Mouse (Mus musculus) MEL (cell line): ENCODE measurements around the gene Kyat1. TPM values are rescaled to one million over a fixed set of nuclear protein-coding genes. Genes with fewer than 3 reads are reported as not detected.

Experiments
- DNase-seq: peaks from one replicate; pipeline ENCODE4 v3.0.0; 2011; ENCODE audit warnings: low read depth, low spot score
- H3K27ac ChIP-seq: 2 replicates; pipeline ENCODE4 v1.5.1; 2012; ENCODE audit warnings: low read depth, mild to moderate bottlenecking, control low read depth, low read length, moderate library complexity; ENCODE audit not compliant: control insufficient read depth
- H3K27me3 ChIP-seq, 2 experiments: fragments of 150-350 bp in 1 of 2; sonication (generic) in 1 of 2; 2 replicates each; pipeline ENCODE4 v1.6.1; 2012; ENCODE audit warnings: low read length in 2 of 2, mild to moderate bottlenecking in 2 of 2, improper control_type of control experiment in 1 of 2, moderate library complexity in 1 of 2; ENCODE audit not compliant: insufficient read depth in 2 of 2, control insufficient read depth in 1 of 2
- H3K36me3 ChIP-seq, 2 experiments: 2 replicates each; pipeline ENCODE4 v1.6.1; 2012 to 2014; ENCODE audit warnings: low read length in 2 of 2, improper control_type of control experiment in 1 of 2, inconsistent platforms in 1 of 2, mild to moderate bottlenecking in 1 of 2; ENCODE audit not compliant: insufficient read depth in 2 of 2, control insufficient read depth in 1 of 2
- H3K4me1 ChIP-seq, 2 experiments: fragments of 150-350 bp in 1 of 2; sonication (generic) in 1 of 2; 2 replicates each; pipeline ENCODE4 v1.6.1; 2012; ENCODE audit warnings: low read length in 2 of 2, improper control_type of control experiment in 1 of 2, mild to moderate bottlenecking in 1 of 2; ENCODE audit not compliant: insufficient read depth in 2 of 2, control insufficient read depth in 1 of 2
- H3K4me3 ChIP-seq, 2 experiments: fragments of 150-350 bp in 1 of 2; sonication (generic) in 1 of 2; 2 replicates each; pipeline ENCODE4 v1.5.1; 2012; ENCODE audit warnings: low read depth in 2 of 2, low read length in 2 of 2, mild to moderate bottlenecking in 2 of 2, moderate library complexity in 2 of 2, control low read depth in 1 of 2, improper control_type of control experiment in 1 of 2; ENCODE audit not compliant: control insufficient read depth in 1 of 2, insufficient read depth in 1 of 2
- H3K79me2 ChIP-seq: 2 replicates; pipeline ENCODE4 v1.6.1; 2012; ENCODE audit warnings: mild to moderate bottlenecking, low read length, moderate library complexity; ENCODE audit not compliant: control insufficient read depth, poor library complexity, insufficient read depth
- H3K9ac ChIP-seq: 2 replicates; pipeline ENCODE4 v1.6.1; 2012; ENCODE audit warnings: low read depth, mild to moderate bottlenecking, control low read depth, low read length, moderate library complexity; ENCODE audit not compliant: control insufficient read depth, poor library complexity, severe bottlenecking
- H3K9me3 ChIP-seq: fragments of 150-350 bp; sonication (generic); replicated peaks from 2 replicates; pipeline ENCODE4 v1.6.1; 2012; ENCODE audit warnings: mild to moderate bottlenecking, low read length, improper control_type of control experiment, moderate library complexity; ENCODE audit not compliant: insufficient read depth
- BHLHE40 ChIP-seq: IDR thresholded peaks from 2 replicates; pipeline ENCODE4 v1.6.1; 2012; ENCODE audit warnings: low read depth, mild to moderate bottlenecking, inconsistent platforms, low read length, improper control_type of control experiment, borderline replicate concordance
- CTCF ChIP-seq, 3 experiments: IDR thresholded peaks in 2 of 3; conservative IDR thresholded peaks in 1 of 3; 2 replicates each; pipeline ENCODE4 v1.5.1; 2011 to 2012; ENCODE audit warnings: low read length in 3 of 3, low read depth in 2 of 3, mild to moderate bottlenecking in 2 of 3, improper control_type of control experiment in 1 of 3, inconsistent platforms in 1 of 3, mixed read lengths in 1 of 3, moderate library complexity in 1 of 3; ENCODE audit not compliant: control insufficient read depth in 1 of 3, insufficient read depth in 1 of 3, poor library complexity in 1 of 3, severe bottlenecking in 1 of 3
- E2F4 ChIP-seq: IDR thresholded peaks from 2 replicates; pipeline ENCODE4 v1.6.1; 2011; ENCODE audit warnings: low read depth, low read length, improper control_type of control experiment, borderline replicate concordance
- GATA1 ChIP-seq: IDR thresholded peaks from 2 replicates; pipeline ENCODE4 v1.6.1; 2011; ENCODE audit warnings: low read depth, low read length, improper control_type of control experiment
- HCFC1 ChIP-seq: IDR thresholded peaks from 2 replicates; pipeline ENCODE4 v1.6.1; 2012; ENCODE audit warnings: low read depth, mild to moderate bottlenecking, inconsistent platforms, low read length, improper control_type of control experiment, moderate library complexity
- JUND ChIP-seq: IDR thresholded peaks from 2 replicates; pipeline ENCODE4 v1.6.1; 2011; ENCODE audit warnings: low read depth, mild to moderate bottlenecking, improper control_type of control experiment, low read length
- KAT2A ChIP-seq: conservative IDR thresholded peaks from 2 replicates; pipeline ENCODE4 v1.6.1; 2012; ENCODE audit warnings: low read depth, low read length, improper control_type of control experiment, inconsistent platforms
- MAFK ChIP-seq: IDR thresholded peaks from 2 replicates; pipeline ENCODE4 v1.6.1; 2011; ENCODE audit warnings: low read depth, mild to moderate bottlenecking, low read length, improper control_type of control experiment, borderline replicate concordance
- MAX ChIP-seq: IDR thresholded peaks from 2 replicates; pipeline ENCODE4 v1.6.1; 2011; ENCODE audit warnings: low read length, improper control_type of control experiment
- MAZ ChIP-seq: IDR thresholded peaks from 2 replicates; pipeline ENCODE4 v1.6.1; 2012; ENCODE audit warnings: low read depth, mild to moderate bottlenecking, inconsistent platforms, low read length, improper control_type of control experiment
- MXI1 ChIP-seq: IDR thresholded peaks from 2 replicates; pipeline ENCODE4 v1.6.1; 2011; ENCODE audit warnings: mild to moderate bottlenecking, low read depth, low read length, improper control_type of control experiment
- MYB ChIP-seq: IDR thresholded peaks from 2 replicates; pipeline ENCODE4 v1.6.1; 2011; ENCODE audit warnings: mild to moderate bottlenecking, low read depth, low read length, improper control_type of control experiment
- NELFE ChIP-seq: IDR thresholded peaks from 2 replicates; pipeline ENCODE4 v1.6.1; 2011; ENCODE audit warnings: low read depth, low read length, improper control_type of control experiment
- POLR2A ChIP-seq, 2 experiments: IDR thresholded peaks; 2 replicates each; pipeline ENCODE4 v1.6.1; 2011 to 2012; ENCODE audit warnings: low read length in 2 of 2, mild to moderate bottlenecking in 2 of 2, control low read depth in 1 of 2, improper control_type of control experiment in 1 of 2, low read depth in 1 of 2, moderate library complexity in 1 of 2; ENCODE audit not compliant: control insufficient read depth in 1 of 2, insufficient read depth in 1 of 2, poor library complexity in 1 of 2
- POLR2AphosphoS2 ChIP-seq: IDR thresholded peaks from 2 replicates; pipeline ENCODE4 v1.6.1; 2011; ENCODE audit warnings: low read length, improper control_type of control experiment
- POLR2AphosphoS5 ChIP-seq: IDR thresholded peaks from 2 replicates; pipeline ENCODE4 v1.6.1; 2012; ENCODE audit warnings: low read depth, borderline replicate concordance, mild to moderate bottlenecking, inconsistent platforms, low read length, moderate library complexity, mixed read lengths
- RCOR1 ChIP-seq: IDR thresholded peaks from 2 replicates; pipeline ENCODE4 v1.6.1; 2012; ENCODE audit warnings: low read depth, mild to moderate bottlenecking, inconsistent platforms, low read length, improper control_type of control experiment
- SIN3A ChIP-seq: IDR thresholded peaks from 2 replicates; pipeline ENCODE4 v1.6.1; 2012; ENCODE audit warnings: low read length, improper control_type of control experiment, inconsistent platforms
- SMC3 ChIP-seq: IDR thresholded peaks from 2 replicates; pipeline ENCODE4 v1.6.1; 2011; ENCODE audit warnings: low read depth, low read length, improper control_type of control experiment
- TAL1 ChIP-seq: IDR thresholded peaks from 2 replicates; pipeline ENCODE4 v1.6.1; 2012; ENCODE audit warnings: mild to moderate bottlenecking, inconsistent platforms, low read length, moderate library complexity, mixed read lengths
- UBTF ChIP-seq: IDR thresholded peaks from 2 replicates; pipeline ENCODE4 v1.6.1; 2012; ENCODE audit warnings: low read depth, mild to moderate bottlenecking, inconsistent platforms, low read length, improper control_type of control experiment, moderate library complexity, borderline replicate concordance; ENCODE audit not compliant: insufficient read depth
- USF1 ChIP-seq: IDR thresholded peaks from 2 replicates; pipeline ENCODE4 v1.6.1; 2014; ENCODE audit warnings: low read depth, mild to moderate bottlenecking, inconsistent platforms, low read length, improper control_type of control experiment, moderate library complexity
- ZC3H11A ChIP-seq: IDR thresholded peaks from 2 replicates; pipeline ENCODE4 v1.6.1; 2012; ENCODE audit warnings: low read depth, mild to moderate bottlenecking, inconsistent platforms, low read length, improper control_type of control experiment
- ZMIZ1 ChIP-seq: IDR thresholded peaks from 2 replicates; pipeline ENCODE4 v1.6.1; 2012; ENCODE audit warnings: low read depth, mild to moderate bottlenecking, inconsistent platforms, low read length, improper control_type of control experiment, moderate library complexity
- ZNF384 ChIP-seq: IDR thresholded peaks from 2 replicates; pipeline ENCODE4 v1.6.1; 2012; ENCODE audit warnings: low read depth, mild to moderate bottlenecking, inconsistent platforms, low read length, improper control_type of control experiment
- polyA plus RNA-seq, 2 experiments: library from polyadenylated mRNA; stranded (reverse) in 1 of 2; unstranded in 1 of 2; fragments of >175 nt in 1 of 2; fragments of >200 nt in 1 of 2; gene quantifications; 2 replicates each; pipeline versions ENCODE4 v1.2.1 to v1.2.4; 2012; ENCODE audit warnings: low replicate concordance in 2 of 2, low read depth in 1 of 2; ENCODE audit not compliant: insufficient read length in 2 of 2, insufficient read depth in 1 of 2, missing spikeins in 1 of 2
- total RNA-seq: library from RNA; depleted of rRNA; stranded (reverse); fragments of 300-350 nt; gene quantifications from 2 replicates; pipeline ENCODE4 v1.2.3, GENCODE M21; 2012

The Kyat1 gene
- total and polyA plus RNA-seq, 3 experiments: 9.5 to 14.9 TPM; not detected in 1

- H3K4me1 ChIP-seq: peaks cover 3 to 4% of the 10 kb centered on the region in 2 experiments; a peak in 1 of 4 replicates
- no peak overlapping the region for H3K9ac ChIP-seq
- no peak overlapping the region for H3K4me3 ChIP-seq
- H3K9me3 ChIP-seq: no peaks in the 10 kb centered on the region
- H3K27ac ChIP-seq: no peak overlapping the region
- no peak for DNase-seq
- H3K27me3 ChIP-seq: peaks cover 0 to 2% of the 10 kb centered on the region in 2 experiments; a peak in 1 of 4 replicates
- H3K36me3 ChIP-seq: no peaks in the 10 kb centered on the region
- H3K79me2 ChIP-seq: no peaks in the 10 kb centered on the region; the same call in 1 of the 2 replicates
- TF ChIP-seq POLR2A (IDR thresholded peaks at IDR 0.05; ENCODE audit: control insufficient read depth in 1 of 2, insufficient read depth in 1 of 2, low read depth in 1 of 2, low read length in 2 of 2, poor library complexity in 1 of 2) (no peak), RCOR1 (no peak), USF1 (no peak), NELFE (no peak), ZMIZ1 (no peak), UBTF (no peak), BHLHE40 (no peak), TAL1 (no peak), CTCF (IDR thresholded peaks at IDR 0.05 in 2 of 3, conservative IDR thresholded peaks at IDR 0.05 in 1 of 3; ENCODE audit: control insufficient read depth in 1 of 3, insufficient read depth in 1 of 3, low read depth in 2 of 3, low read length in 3 of 3, poor library complexity in 1 of 3, severe bottlenecking in 1 of 3) (no peak)
Measured at GRCm38 (mm10) chr2:30207401-30207800, 1.8 kb upstream of the Kyat1 start.

- Histone ChIP-seq H3K79me2 (no peaks in the 10 kb centered on the region; the same call in 1 of the 2 replicates), H3K36me3 (no peaks in the 10 kb centered on the region), H3K27ac (peak overlapping the region; percentile 66), H3K4me3 (peak overlapping the region; percentile 74 to 77), H3K4me1 (peaks cover 3 to 4% of the 10 kb centered on the region in 2 experiments; a peak in 1 of 4 replicates), H3K9me3 (no peaks in the 10 kb centered on the region), H3K27me3 (no peaks in the 10 kb centered on the region), H3K9ac (peak overlapping the region; percentile 76)
- DNase-seq: no peak
- peak; percentile 83; the same call in 1 of the 2 replicates for TF ChIP-seq MAX
- TF ChIP-seq E2F4: 0 out of 2 replicates have a peak, but pooled peaks have one; percentile 22
- no peak for TF ChIP-seq GATA1
- TF ChIP-seq SMC3: peak; percentile 18; the same call in 1 of the 2 replicates
Measured at GRCm38 (mm10) chr2:30205255-30205628, 405 bp downstream of the Kyat1 start.

- H3K36me3 ChIP-seq: no peaks in the 10 kb centered on the region
- no peaks in the 10 kb centered on the region; the same call in 1 of the 2 replicates for H3K79me2 ChIP-seq
- H3K4me3 ChIP-seq: no peak overlapping the region
- no peaks in the 10 kb centered on the region for H3K9me3 ChIP-seq
- no peaks in the 10 kb centered on the region for H3K27me3 ChIP-seq
- H3K4me1 ChIP-seq: peaks cover 3 to 4% of the 10 kb centered on the region in 2 experiments; a peak in 1 of 4 replicates
- H3K27ac ChIP-seq: no peak overlapping the region
- no peak overlapping the region for H3K9ac ChIP-seq
- DNase-seq: peak; percentile 83
- no peak for TF ChIP-seq HCFC1
- no peak for TF ChIP-seq BHLHE40
- TF ChIP-seq MAFK: no peak
- TF ChIP-seq KAT2A: no peak
- no peak for TF ChIP-seq ZMIZ1
- TF ChIP-seq POLR2A (IDR thresholded peaks at IDR 0.05; ENCODE audit: control insufficient read depth in 1 of 2, insufficient read depth in 1 of 2, low read depth in 1 of 2, low read length in 2 of 2, poor library complexity in 1 of 2): no peak
- TF ChIP-seq POLR2AphosphoS5: no peak
- TF ChIP-seq JUND: no peak
- TF ChIP-seq UBTF: no peak
- TF ChIP-seq CTCF (IDR thresholded peaks at IDR 0.05 in 2 of 3, conservative IDR thresholded peaks at IDR 0.05 in 1 of 3; ENCODE audit: control insufficient read depth in 1 of 3, insufficient read depth in 1 of 3, low read depth in 2 of 3, low read length in 3 of 3, poor library complexity in 1 of 3, severe bottlenecking in 1 of 3): peak; percentile 60 to 84 (median 72)
- TF ChIP-seq MAX: no peak
- TF ChIP-seq ZNF384: peak; percentile 90
- no peak for TF ChIP-seq MAZ
- peak; percentile 44; the same call in 1 of the 2 replicates for TF ChIP-seq SIN3A
- no peak for TF ChIP-seq POLR2AphosphoS2
- TF ChIP-seq MXI1: no peak
- no peak for TF ChIP-seq MYB
- peak; percentile 38; the same call in 1 of the 2 replicates for TF ChIP-seq ZC3H11A
Measured at GRCm38 (mm10) chr2:30203439-30203838, 2.2 kb downstream of the Kyat1 start.
